Mouse (Mus musculus) v-Abl transformed pro-B cells (cell line): ENCODE data around the gene Arl15.

Experiments
- in situ Hi-C, 2 experiments: fragments of 400-800 bp; cut with MboI; formaldehyde crosslinking; loops; one replicate each; pipeline ENCODE4 v1.15.1; 2025; ENCODE audit not compliant: unreplicated experiment in 2 of 2

Arl15 gene

GRCm38 (mm10) chr13:113794705-113795655 lies 675 bp downstream of the Arl15 start:
- in situ Hi-C loops: loop anchor here (10.0 to 25.0 kb wide), 3 partner anchors 220 to 1133 kb away; partner anchors contain the start of genes Ddx4 (in 2 of the 2), Slc38a9 (in 2 of the 2), Cdc20b (in 1 of the 2) and Gpx8 (in 1 of the 2)

DNA sequence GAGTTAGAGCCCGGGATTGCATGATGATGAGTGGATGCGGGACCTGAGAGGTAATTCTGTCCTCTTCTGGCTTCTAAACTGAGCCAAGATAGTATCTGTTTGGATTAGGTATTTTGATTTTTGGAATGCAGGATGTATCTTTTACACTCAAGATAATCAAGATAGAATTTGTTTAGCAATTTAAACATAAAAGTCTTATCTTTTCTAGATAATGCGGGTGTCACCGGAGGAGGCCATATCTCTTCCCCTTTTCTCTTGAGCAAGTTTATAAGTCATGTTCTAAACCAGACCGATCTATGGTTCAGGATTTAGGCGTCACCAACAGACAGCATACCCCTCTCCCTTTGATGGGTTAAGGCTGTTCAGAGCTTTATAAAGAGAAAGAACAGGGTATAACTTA lies 3.1 kb downstream of the Arl15 start:
- in situ Hi-C loops: loop anchor here (10.0 to 25.0 kb wide), 3 partner anchors 223 to 1135 kb away; partner anchors contain the start of genes Ddx4 (in 2 of the 2), Slc38a9 (in 2 of the 2), Cdc20b (in 1 of the 2) and Gpx8 (in 1 of the 2)

GRCm38 (mm10) chr13:113799361-113799760 lies 5.1 kb downstream of the Arl15 start:
- in situ Hi-C loops: loop anchor here (10.0 to 25.0 kb wide), 3 partner anchors 225 to 1137 kb away; partner anchors contain the start of genes Ddx4 (in 2 of the 2), Slc38a9 (in 2 of the 2), Cdc20b (in 1 of the 2) and Gpx8 (in 1 of the 2)

GRCm38 (mm10) chr13:113800246-113800645 lies 5.9 kb downstream of the Arl15 start:
- in situ Hi-C loops: no loop called here

GRCm38 (mm10) chr13:113802571-113802970 lies 8.3 kb downstream of the Arl15 start:
- in situ Hi-C loops: no loop called here

GRCm38 (mm10) chr13:113811141-113811540 lies 16.8 kb downstream of the Arl15 start:
- in situ Hi-C loops: no loop called here

- in situ Hi-C loops: no loop called here
These were observed 17.7 kb downstream of the Arl15 start for GRCm38 (mm10) chr13:113811910-113812592.

DNA sequence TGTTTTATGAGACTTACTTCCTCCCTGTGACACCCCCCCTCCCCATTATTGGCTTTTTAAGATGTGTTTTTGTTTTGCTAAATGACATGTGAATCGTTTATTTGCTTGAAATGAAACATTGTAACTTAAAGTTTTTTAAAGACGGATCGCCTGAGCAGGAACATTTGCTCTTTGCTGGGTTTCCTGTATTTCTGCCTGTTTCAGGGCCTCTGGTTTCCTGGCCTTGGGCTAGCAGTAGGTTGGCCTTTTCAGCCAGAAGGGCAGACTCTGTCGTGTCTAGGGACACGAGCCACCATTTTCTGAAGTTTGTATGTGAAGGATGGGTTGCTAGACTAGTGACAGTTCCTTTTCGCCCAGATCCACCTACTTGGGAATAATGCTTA lies 18.3 kb downstream of the Arl15 start:
- in situ Hi-C loops: no loop called here

DNA sequence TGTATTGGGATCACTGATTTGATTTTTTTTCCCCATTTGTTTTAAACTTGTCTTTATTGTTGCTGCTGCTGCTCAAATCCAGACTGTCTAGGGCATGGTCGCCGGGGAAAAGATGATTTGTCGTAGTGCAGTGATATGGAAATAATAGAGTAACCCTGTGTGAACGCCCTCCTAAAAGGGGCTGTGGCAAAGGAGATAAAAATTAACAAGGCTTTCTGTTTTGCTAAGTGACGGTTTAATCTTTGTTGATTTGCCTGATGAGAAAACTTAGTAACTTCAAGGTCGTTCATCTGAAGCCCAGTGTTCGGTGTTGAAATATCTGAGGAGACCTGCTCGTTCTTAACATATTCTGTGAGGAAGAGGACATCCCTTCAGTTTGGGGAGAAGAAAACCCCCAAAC lies 19.8 kb downstream of the Arl15 start:
- in situ Hi-C loops: no loop called here

DNA sequence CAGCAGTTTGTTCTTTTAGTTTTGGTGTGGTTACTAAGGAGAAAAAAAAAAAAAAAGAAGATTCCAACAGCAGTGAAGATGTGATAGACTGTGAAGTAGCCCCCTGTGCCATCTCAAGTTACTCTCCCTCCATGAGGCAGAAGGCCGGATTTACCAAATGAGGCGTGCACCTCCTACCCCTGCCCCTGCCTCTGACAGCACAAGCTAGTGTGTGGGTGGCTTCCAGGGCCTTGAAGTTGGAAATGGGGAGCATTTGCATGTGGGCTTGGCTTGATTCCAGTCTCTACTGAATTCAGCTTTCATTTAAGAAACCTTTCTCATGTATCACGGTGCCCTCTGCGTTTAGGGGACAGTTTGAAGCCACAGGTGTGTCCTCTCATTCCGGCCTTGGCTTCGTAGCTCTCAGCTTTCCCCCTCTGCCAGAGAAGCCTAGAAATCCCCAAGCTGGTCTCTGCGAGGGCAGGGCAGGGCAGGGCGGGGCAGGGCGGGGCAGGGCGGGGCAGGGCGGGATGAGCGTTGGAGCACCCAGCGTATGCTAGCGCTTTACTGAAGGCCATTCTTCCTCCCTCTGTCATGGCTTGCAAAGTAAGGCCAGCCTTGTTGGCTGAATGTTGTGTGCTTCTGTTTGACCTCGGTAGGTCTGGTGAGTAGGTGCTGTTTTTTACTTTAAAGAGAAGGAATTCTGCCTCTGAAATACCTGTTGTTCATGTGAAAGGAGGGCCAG lies 21.6 kb downstream of the Arl15 start:
- in situ Hi-C loops: no loop called here

- in situ Hi-C loops: no loop called here
These were observed 22.1 kb downstream of the Arl15 start for GRCm38 (mm10) chr13:113816421-113816810.

DNA sequence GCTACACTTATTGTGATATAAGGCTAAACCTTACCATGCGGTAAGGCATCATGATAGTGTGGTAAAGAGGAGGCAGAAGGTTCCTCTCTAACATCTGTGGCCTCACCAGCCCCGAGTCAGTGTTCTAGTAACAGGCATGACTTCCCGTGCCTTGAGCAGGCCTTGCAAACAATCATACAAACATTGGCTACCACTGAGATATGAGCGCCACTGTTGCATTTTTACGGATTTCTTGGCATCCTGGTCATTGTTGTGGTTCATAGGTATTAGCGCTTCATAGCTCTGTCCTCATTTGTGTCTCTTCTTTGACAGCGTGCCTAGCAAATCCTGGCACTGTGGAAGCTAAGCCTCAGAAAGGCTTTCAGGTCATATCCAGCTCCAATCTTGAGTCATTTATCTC lies 24.7 kb downstream of the Arl15 start:
- in situ Hi-C loops: no loop called here

GRCm38 (mm10) chr13:113820176-113820575 lies 25.9 kb downstream of the Arl15 start:
- in situ Hi-C loops: no loop called here

DNA sequence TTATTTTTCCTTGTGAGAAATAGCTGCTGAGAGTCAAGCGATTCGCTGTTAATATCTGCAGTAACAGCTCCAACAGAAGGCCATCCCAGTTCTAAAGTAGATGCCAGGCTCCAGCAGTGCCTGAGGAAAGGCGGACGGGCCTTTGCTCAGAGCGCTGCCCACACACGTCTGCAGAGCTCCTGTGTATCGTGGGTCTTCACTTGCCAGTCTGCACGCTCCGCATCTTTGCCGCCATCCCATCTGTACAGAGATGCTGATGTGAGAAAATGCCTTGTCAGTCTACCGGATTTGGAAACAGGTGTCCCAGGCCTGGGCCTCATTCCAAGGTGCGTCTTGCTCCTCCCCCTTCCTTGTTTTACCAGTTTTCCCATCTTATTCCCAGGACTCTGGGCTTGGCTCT lies 27.6 kb downstream of the Arl15 start:
- in situ Hi-C loops: no loop called here

DNA sequence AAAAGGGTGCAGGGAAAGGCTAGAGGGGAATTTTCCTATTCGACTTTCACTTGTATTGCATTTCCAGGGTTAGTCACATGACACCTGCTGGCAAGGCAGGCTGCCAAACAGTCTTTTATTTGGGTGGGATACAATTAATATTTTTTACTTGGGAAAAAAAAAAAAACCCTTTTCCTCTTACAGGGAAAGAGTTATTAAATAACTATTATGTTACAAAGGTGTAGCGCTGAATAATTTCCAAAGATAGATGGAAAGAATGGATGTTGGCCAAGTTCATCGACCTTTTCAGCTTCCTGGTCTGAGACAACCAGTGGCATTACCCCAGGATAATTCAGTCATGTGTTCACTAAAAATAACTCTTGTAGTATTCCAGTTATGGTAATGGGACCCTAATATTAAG lies 29.7 kb downstream of the Arl15 start:
- in situ Hi-C loops: no loop called here

DNA sequence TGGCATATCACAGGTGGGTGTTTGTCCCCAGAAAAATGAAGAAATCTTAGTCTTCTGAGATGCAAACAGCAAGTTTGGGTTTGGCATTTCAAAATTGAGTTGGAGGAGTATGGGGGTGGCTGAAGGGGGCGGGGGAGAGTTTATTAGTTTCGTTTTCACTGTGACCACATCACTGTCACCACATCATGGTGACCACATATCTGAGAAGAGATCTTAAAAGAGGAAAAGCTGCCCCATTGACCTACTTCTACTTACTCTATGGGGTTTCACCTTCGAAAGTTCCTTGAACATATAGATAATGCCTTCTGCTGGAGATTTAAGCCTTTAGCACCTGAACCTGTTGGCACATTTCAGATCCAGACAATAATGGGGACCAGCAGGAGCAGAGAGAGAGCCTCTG lies 34.3 kb downstream of the Arl15 start:
- in situ Hi-C loops: no loop called here

DNA sequence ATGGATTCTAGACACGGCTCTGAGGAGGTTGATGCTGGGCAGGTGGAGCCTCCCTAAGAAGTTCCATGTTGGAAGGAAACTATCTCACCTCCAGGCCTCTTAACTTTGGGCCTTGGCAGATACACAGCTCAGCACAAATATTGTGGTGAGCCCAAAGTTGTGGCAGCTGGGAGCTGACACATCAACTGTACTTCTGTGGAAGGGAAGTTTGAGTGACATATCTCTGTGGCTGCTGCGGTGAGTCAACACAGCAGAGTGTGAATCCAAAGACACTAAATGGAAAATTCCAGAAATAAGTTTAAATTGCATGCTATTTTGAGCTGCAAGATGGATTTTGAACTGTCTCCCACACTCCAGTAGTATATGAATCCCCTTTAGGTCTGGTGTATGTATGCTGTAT lies 34.8 kb downstream of the Arl15 start:
- in situ Hi-C loops: no loop called here

GRCm38 (mm10) chr13:113830805-113831204 lies 36.5 kb downstream of the Arl15 start:
- in situ Hi-C loops: no loop called here

DNA sequence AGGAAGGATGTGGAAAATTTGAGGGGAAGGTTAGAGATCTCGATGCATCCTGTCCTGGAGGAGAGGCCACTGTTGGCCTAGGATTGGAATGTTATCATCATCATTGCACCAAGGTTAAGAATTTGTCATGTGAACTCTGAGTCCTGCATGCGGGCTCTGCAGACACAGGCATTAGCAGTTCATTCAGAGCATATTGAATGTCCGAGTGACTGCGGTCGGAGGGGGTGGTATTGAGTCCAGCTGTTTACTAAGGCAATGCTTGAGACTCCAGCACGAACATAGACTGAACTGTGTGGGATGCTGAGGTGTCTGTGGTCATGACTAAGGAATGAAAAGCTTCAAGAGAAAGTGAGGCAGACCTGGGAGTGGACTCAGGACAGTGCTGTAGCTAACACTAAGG lies 38.6 kb downstream of the Arl15 start:
- in situ Hi-C loops: no loop called here

- in situ Hi-C loops: no loop called here
These were observed 41.6 kb downstream of the Arl15 start for GRCm38 (mm10) chr13:113835921-113836320.
